Mouse (Mus musculus): Measurements from ENCODE around the gene B4galt3.

DNA sequence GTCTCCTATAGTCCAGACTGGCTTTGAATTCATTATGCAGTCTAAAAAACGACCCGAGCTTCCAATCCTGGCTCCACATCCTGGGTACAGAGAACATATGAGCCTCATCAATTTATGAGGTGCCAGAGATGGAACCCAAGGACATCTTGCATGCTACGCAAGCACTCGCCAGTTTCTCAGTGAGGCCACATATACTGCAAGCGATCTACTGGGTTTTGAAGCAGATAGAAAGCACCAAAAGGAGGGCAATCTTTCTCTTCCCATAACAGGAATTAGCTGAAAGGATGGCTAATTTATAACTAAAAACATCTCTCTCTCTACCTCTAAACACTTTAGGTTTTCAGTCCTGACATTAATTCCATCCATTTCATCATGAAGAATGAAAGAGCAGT is 23.8 kb downstream of the B4galt3 start:
- no peak for TF ChIP-seq CTCF (IDR thresholded peaks at IDR 0.05; ENCODE audit: insufficient read depth, low read length)
- no peak for TF ChIP-seq POLR2A (IDR thresholded peaks at IDR 0.05; ENCODE audit: borderline replicate concordance, extremely low read depth, low read depth, low read length)

Measured in lung, adult 2 months (tissue).